Mouse (Mus musculus): ENCODE measurements around the gene Ctbs.

GRCm38 (mm10) chr3:146436114-146436513 is 13.5 kb upstream of the Ctbs start:
- TF ChIP-seq POLR2A (IDR thresholded peaks at IDR 0.05; ENCODE audit: control insufficient read depth, extremely low read depth, insufficient read depth, low read length, poor library complexity) = no peak
- TF ChIP-seq CTCF (IDR thresholded peaks at IDR 0.05; ENCODE audit: borderline replicate concordance, control insufficient read depth, extremely low read depth, insufficient read depth, low read length, poor library complexity) = no peak

Measured in thymus, adult 2 months (tissue).